Mouse (Mus musculus): ENCODE measurements around the gene Ypel1. TPM values are rescaled to one million over a fixed set of nuclear protein-coding genes. Genes with fewer than 3 reads are reported as not detected.

The Ypel1 gene
- total and polyA plus RNA-seq, 3 experiments, result 0.42 to 1.1 TPM; not detected in 1

DNA sequence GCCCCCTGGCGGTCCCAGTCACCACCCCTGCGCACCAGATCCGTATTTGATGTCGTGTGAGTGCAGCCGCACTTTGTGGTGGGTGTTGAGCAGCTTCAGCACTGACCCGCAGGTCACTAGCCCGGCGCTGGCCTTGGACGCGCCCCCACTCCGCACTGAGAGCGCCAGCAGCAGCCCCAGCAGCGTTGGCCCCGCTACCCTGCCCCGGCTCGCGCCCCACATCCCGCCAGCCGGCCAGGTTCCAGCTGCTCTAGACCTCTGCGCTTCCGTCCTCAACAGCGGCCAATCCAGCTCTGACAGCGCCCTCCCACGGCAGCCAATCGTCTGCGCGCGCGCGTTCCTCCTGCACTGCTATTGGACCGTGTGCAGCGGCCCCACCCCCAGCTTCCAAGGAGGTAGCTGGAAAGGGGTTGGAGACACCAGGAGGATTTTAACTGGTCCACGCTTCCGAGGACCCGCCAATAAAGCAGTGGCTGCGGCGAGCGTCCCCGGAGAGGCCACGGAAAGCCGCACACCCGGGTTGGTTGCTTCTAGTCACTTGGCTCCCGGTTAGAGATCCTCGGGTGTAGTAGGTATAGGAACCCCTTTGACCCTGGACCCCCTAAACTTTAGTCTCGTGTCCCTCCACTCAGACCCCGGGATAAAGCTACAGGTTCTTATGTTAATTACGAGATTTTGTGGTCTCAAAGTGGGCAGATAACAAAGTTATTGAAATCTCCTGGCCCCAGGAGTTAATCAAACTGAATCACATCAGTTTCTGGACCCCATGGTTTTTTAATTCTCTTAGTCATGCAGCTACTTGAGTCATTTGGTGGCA lies 62.8 kb downstream of the Ypel1 start, which contains the start of gene Sdf2l1 (continued):
- TF ChIP-seq ZNF384 (IDR thresholded peaks at IDR 0.05; ENCODE audit: low read depth, low read length), result no peak

DNA sequence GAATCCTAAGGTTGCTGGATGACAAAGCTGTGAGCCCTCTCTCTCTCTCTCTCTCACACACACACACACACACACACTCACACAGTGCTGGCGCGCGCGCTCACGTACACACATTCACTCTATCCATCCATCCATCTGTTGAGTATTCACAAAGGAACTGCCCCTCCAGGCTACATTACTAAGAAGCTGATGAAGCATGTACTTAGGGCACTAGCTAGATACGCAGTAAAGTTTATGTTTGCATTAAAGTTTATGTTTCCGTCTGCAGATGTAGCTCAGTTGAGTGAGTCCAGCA lies 63.4 kb downstream of the Ypel1 start:
- H3K27ac ChIP-seq (ENCODE audit: control insufficient read depth, low read depth, low read length), result peak overlapping the region; percentile 75
- peak overlapping the region; percentile 58 to 70 for H3K4me3 ChIP-seq (ENCODE audit: control insufficient read depth in 1 of 2, insufficient read depth in 1 of 2, low read depth in 2 of 2, low read length in 2 of 2)
- peak; percentile 76 for DNase-seq (ENCODE audit: low read depth, low spot score)
- peaks cover 16% of the 10 kb centered on the region for H3K79me2 ChIP-seq (ENCODE audit: control insufficient read depth, insufficient read depth, low read length, poor library complexity)
- peaks cover 0 to 15% of the 10 kb centered on the region in 2 experiments; a peak in 2 of 4 replicates for H3K4me1 ChIP-seq (ENCODE audit: control insufficient read depth in 1 of 2, insufficient read depth in 2 of 2, low read length in 2 of 2)
- H3K9ac ChIP-seq (ENCODE audit: control insufficient read depth, low read depth, low read length, poor library complexity, severe bottlenecking), result peak overlapping the region; percentile 78
- H3K27me3 ChIP-seq (ENCODE audit: control insufficient read depth in 1 of 2, insufficient read depth in 2 of 2, low read length in 2 of 2), result no peaks in the 10 kb centered on the region
- TF ChIP-seq SIN3A (IDR thresholded peaks at IDR 0.05; ENCODE audit: low read length) (no peak), CTCF (IDR thresholded peaks at IDR 0.05 in 2 of 3, conservative IDR thresholded peaks at IDR 0.05 in 1 of 3; ENCODE audit: control insufficient read depth in 1 of 3, insufficient read depth in 1 of 3, low read depth in 2 of 3, low read length in 3 of 3, poor library complexity in 1 of 3, severe bottlenecking in 1 of 3) (no peak), ZMIZ1 (IDR thresholded peaks at IDR 0.05; ENCODE audit: low read depth, low read length) (no peak), GATA1 (IDR thresholded peaks at IDR 0.05; ENCODE audit: low read depth, low read length) (no peak), HCFC1 (IDR thresholded peaks at IDR 0.05; ENCODE audit: low read depth, low read length) (no peak), MAZ (IDR thresholded peaks at IDR 0.05; ENCODE audit: low read depth, low read length) (no peak), CHD2 (IDR thresholded peaks at IDR 0.05; ENCODE audit: low read length) (no peak), MAFK (IDR thresholded peaks at IDR 0.05; ENCODE audit: borderline replicate concordance, low read depth, low read length) (no peak), NELFE (IDR thresholded peaks at IDR 0.05; ENCODE audit: low read depth, low read length) (no peak), KAT2A (conservative IDR thresholded peaks at IDR 0.05; ENCODE audit: low read depth, low read length) (no peak), SMC3 (IDR thresholded peaks at IDR 0.05; ENCODE audit: low read depth, low read length) (no peak), MAX (IDR thresholded peaks at IDR 0.05; ENCODE audit: low read length) (no peak), USF2 (IDR thresholded peaks at IDR 0.05; ENCODE audit: borderline replicate concordance in 1 of 2, insufficient read depth in 1 of 2, low read depth in 1 of 2, low read length in 2 of 2) (no peak), JUND (IDR thresholded peaks at IDR 0.05; ENCODE audit: low read depth, low read length) (no peak), GABPA (IDR thresholded peaks at IDR 0.05; ENCODE audit: low read depth, low read length) (no peak)
- peaks cover 0 to 2% of the 10 kb centered on the region in 2 experiments; a peak in 2 of 4 replicates for H3K36me3 ChIP-seq (ENCODE audit: control insufficient read depth in 1 of 2, insufficient read depth in 2 of 2, low read length in 2 of 2)
- H3K9me3 ChIP-seq (replicated peaks; ENCODE audit: insufficient read depth, low read length), result no peaks in the 10 kb centered on the region

Other genes with a start within 250 kb of the Ypel1 start
- gene Spag6l, start 240.2 kb upstream of the Ypel1 start, total RNA-seq (2012; rRNA removed), result not detected in 2 replicates
- gene Spag6l, start 240.2 kb upstream of the Ypel1 start, polyA plus RNA-seq (2012; ENCODE audit: insufficient read depth in 1 of 2, insufficient read length in 2 of 2, low read depth in 1 of 2, low replicate concordance in 2 of 2, missing spikeins in 1 of 2), result not detected
- gene Igll1, start 205.7 kb upstream of the Ypel1 start, total RNA-seq (2012; rRNA removed), result not detected in 2 replicates
- not detected for gene Igll1, start 205.7 kb upstream of the Ypel1 start, polyA plus RNA-seq (2012; ENCODE audit: insufficient read depth in 1 of 2, insufficient read length in 2 of 2, low read depth in 1 of 2, low replicate concordance in 2 of 2, missing spikeins in 1 of 2)
- 49.9 and 50.5 TPM in 2 replicates for gene Top3b, start 199.0 kb upstream of the Ypel1 start, total RNA-seq (2012; rRNA removed)
- gene Top3b, start 199.0 kb upstream of the Ypel1 start, polyA plus RNA-seq (2012; ENCODE audit: insufficient read depth in 1 of 2, insufficient read length in 2 of 2, low read depth in 1 of 2, low replicate concordance in 2 of 2, missing spikeins in 1 of 2), result 10 to 100 TPM in 1 of 2 experiments, not detected in 1; 93.2 TPM
- gene Vpreb1, start 198.9 kb upstream of the Ypel1 start, total RNA-seq (2012; rRNA removed), result not detected in 2 replicates
- under 1 TPM in 1 of 2 experiments, not detected in 1; 0.33 TPM for gene Vpreb1, start 198.9 kb upstream of the Ypel1 start, polyA plus RNA-seq (2012; ENCODE audit: insufficient read depth in 1 of 2, insufficient read length in 2 of 2, low read depth in 1 of 2, low replicate concordance in 2 of 2, missing spikeins in 1 of 2)
- gene Ppm1f, start 173.2 kb upstream of the Ypel1 start, total RNA-seq (2012; rRNA removed), result 28.6 and 30.6 TPM in 2 replicates
- gene Ppm1f, start 173.2 kb upstream of the Ypel1 start, polyA plus RNA-seq (2012; ENCODE audit: insufficient read depth in 1 of 2, insufficient read length in 2 of 2, low read depth in 1 of 2, low replicate concordance in 2 of 2, missing spikeins in 1 of 2), result 10 to 100 TPM in 1 of 2 experiments, not detected in 1; 28.3 TPM
- gene Mapk1, start 86.3 kb upstream of the Ypel1 start, total RNA-seq (2012; rRNA removed), result 125 and 131 TPM in 2 replicates
- 100 to 1,000 TPM; 144 to 225 TPM for gene Mapk1, start 86.3 kb upstream of the Ypel1 start, polyA plus RNA-seq (2012; ENCODE audit: insufficient read depth in 1 of 2, insufficient read length in 2 of 2, low read depth in 1 of 2, low replicate concordance in 2 of 2, missing spikeins in 1 of 2)
- gene Ppil2, start 41.6 kb downstream of the Ypel1 start, total RNA-seq (2012; rRNA removed), result 62.1 and 62.9 TPM in 2 replicates
- 10 to 100 TPM in 1 of 2 experiments, not detected in 1; 81.2 TPM for gene Ppil2, start 41.6 kb downstream of the Ypel1 start, polyA plus RNA-seq (2012; ENCODE audit: insufficient read depth in 1 of 2, insufficient read length in 2 of 2, low read depth in 1 of 2, low replicate concordance in 2 of 2, missing spikeins in 1 of 2)
- 22.6 and 23.8 TPM in 2 replicates for gene 2610318N02Rik, start 55.5 kb downstream of the Ypel1 start, total RNA-seq (2012; rRNA removed)
- 10 to 100 TPM in 1 of 2 experiments, not detected in 1; 80.6 TPM for gene 2610318N02Rik, start 55.5 kb downstream of the Ypel1 start, polyA plus RNA-seq (2012; ENCODE audit: insufficient read depth in 1 of 2, insufficient read length in 2 of 2, low read depth in 1 of 2, low replicate concordance in 2 of 2, missing spikeins in 1 of 2)
- gene Sdf2l1, start 62.7 kb downstream of the Ypel1 start, total RNA-seq (2012; rRNA removed), result 246 and 263 TPM in 2 replicates
- 100 to 1,000 TPM in 1 of 2 experiments, not detected in 1; 249 TPM for gene Sdf2l1, start 62.7 kb downstream of the Ypel1 start, polyA plus RNA-seq (2012; ENCODE audit: insufficient read depth in 1 of 2, insufficient read length in 2 of 2, low read depth in 1 of 2, low replicate concordance in 2 of 2, missing spikeins in 1 of 2)
- 56.7 TPM in 2 replicates for gene Ydjc, start 74.9 kb downstream of the Ypel1 start, total RNA-seq (2012; rRNA removed)
- 10 to 100 TPM in 1 of 2 experiments, not detected in 1; 68.5 TPM for gene Ydjc, start 74.9 kb downstream of the Ypel1 start, polyA plus RNA-seq (2012; ENCODE audit: insufficient read depth in 1 of 2, insufficient read length in 2 of 2, low read depth in 1 of 2, low replicate concordance in 2 of 2, missing spikeins in 1 of 2)
- 3.4 and 4.9 TPM in 2 replicates for gene Ccdc116, start 77.5 kb downstream of the Ypel1 start, total RNA-seq (2012; rRNA removed)
- 1 to 10 TPM in 1 of 2 experiments, not detected in 1; 7.9 TPM for gene Ccdc116, start 77.5 kb downstream of the Ypel1 start, polyA plus RNA-seq (2012; ENCODE audit: insufficient read depth in 1 of 2, insufficient read length in 2 of 2, low read depth in 1 of 2, low replicate concordance in 2 of 2, missing spikeins in 1 of 2)
- 137 and 166 TPM in 2 replicates for gene Ube2l3, start 133.0 kb downstream of the Ypel1 start, total RNA-seq (2012; rRNA removed)
- gene Ube2l3, start 133.0 kb downstream of the Ypel1 start, polyA plus RNA-seq (2012; ENCODE audit: insufficient read depth in 1 of 2, insufficient read length in 2 of 2, low read depth in 1 of 2, low replicate concordance in 2 of 2, missing spikeins in 1 of 2), result 1,000 to 10,000 TPM in 1 of 2 experiments, 100 to 1,000 TPM in 1; 297 to 2,006 TPM
- 0.36 and 0.62 TPM in 2 replicates for gene Rimbp3, start 138.9 kb downstream of the Ypel1 start, total RNA-seq (2012; rRNA removed)
- gene Rimbp3, start 138.9 kb downstream of the Ypel1 start, polyA plus RNA-seq (2012; ENCODE audit: insufficient read depth in 1 of 2, insufficient read length in 2 of 2, low read depth in 1 of 2, low replicate concordance in 2 of 2, missing spikeins in 1 of 2), result under 1 TPM in 1 of 2 experiments, not detected in 1; 0.35 TPM
- gene Hic2, start 163.9 kb downstream of the Ypel1 start, total RNA-seq (2012; rRNA removed), result 5.8 and 5.9 TPM in 2 replicates
- gene Hic2, start 163.9 kb downstream of the Ypel1 start, polyA plus RNA-seq (2012; ENCODE audit: insufficient read depth in 1 of 2, insufficient read length in 2 of 2, low read depth in 1 of 2, low replicate concordance in 2 of 2, missing spikeins in 1 of 2), result 1 to 10 TPM in 1 of 2 experiments, not detected in 1; 9.5 TPM
- gene Tmem191c, start 206.4 kb downstream of the Ypel1 start, total RNA-seq (2012; rRNA removed), result 2.6 and 3.3 TPM in 2 replicates
- 1 to 10 TPM in 1 of 2 experiments, not detected in 1; 7.5 TPM for gene Tmem191c, start 206.4 kb downstream of the Ypel1 start, polyA plus RNA-seq (2012; ENCODE audit: insufficient read depth in 1 of 2, insufficient read length in 2 of 2, low read depth in 1 of 2, low replicate concordance in 2 of 2, missing spikeins in 1 of 2)

Data from MEL (cell line).